Mouse (Mus musculus) neural tube, embryonic 13.5 days (tissue): ENCODE results near the gene Tmem267. TPM values are rescaled to one million over a fixed set of nuclear protein-coding genes. Genes with fewer than 3 reads are reported as not detected.

Experiments
- ATAC-seq: fragments of 200-750 bp; cut with Nextera tagmentation; 2 replicates; pipeline ENCODE4 v1.8.0; 2017; ENCODE audit warnings: low read depth, mild to moderate bottlenecking, moderate TSS enrichment, moderate library complexity
- H3K27ac ChIP-seq: fragments of 300-500 bp; sonication (generic); replicated peaks from 2 replicates; pipeline ENCODE4 v1.5.1; 2015; ENCODE audit warnings: moderate library complexity, mild to moderate bottlenecking, inconsistent platforms
- H3K27me3 ChIP-seq: fragments of 300-500 bp; sonication (generic); 2 replicates; pipeline ENCODE4 v1.6.1; 2015; ENCODE audit warnings: mild to moderate bottlenecking, inconsistent platforms
- H3K36me3 ChIP-seq: fragments of 300-500 bp; sonication (generic); 2 replicates; pipeline ENCODE4 v1.6.1; 2015; ENCODE audit warnings: mild to moderate bottlenecking, inconsistent platforms
- H3K4me1 ChIP-seq: fragments of 300-500 bp; sonication (generic); replicated peaks from 2 replicates; pipeline ENCODE4 v1.6.1; 2015; ENCODE audit warnings: inconsistent platforms
- H3K4me2 ChIP-seq: fragments of 300-500 bp; sonication (generic); 2 replicates; pipeline ENCODE4 v1.6.1; 2015; ENCODE audit warnings: inconsistent platforms, mild to moderate bottlenecking, moderate library complexity
- H3K4me3 ChIP-seq: fragments of 300-500 bp; sonication (generic); 2 replicates; pipeline ENCODE4 v1.5.1; 2015; ENCODE audit warnings: mild to moderate bottlenecking, inconsistent platforms
- H3K9ac ChIP-seq: fragments of 300-500 bp; sonication (generic); 2 replicates; pipeline ENCODE4 v1.6.1; 2015; ENCODE audit warnings: moderate library complexity, mild to moderate bottlenecking, inconsistent platforms
- H3K9me3 ChIP-seq: fragments of 300-500 bp; sonication (generic); 2 replicates; pipeline ENCODE4 v1.6.1; 2016; ENCODE audit warnings: inconsistent platforms
- WGBS: fragments of 180-500 bp; shearing (Covaris S2); methylation state at CpG from one replicate; pipeline ENCODE4 v1.1.7; 2015; 5-methylcytosine and 5-hydroxymethylcytosine counted together
- polyA plus RNA-seq: library from polyadenylated mRNA; unstranded; fragments of >200 nt; fragmentation: Nextera tagmentation; extraction: Ambion mirVana; gene quantifications from 2 replicates; pipeline ENCODE4 v1.2.1, GENCODE M21; 2015

Tmem267 gene
- polyA plus RNA-seq, 1 experiment from 2014 or later: 3.3 TPM

DNA sequence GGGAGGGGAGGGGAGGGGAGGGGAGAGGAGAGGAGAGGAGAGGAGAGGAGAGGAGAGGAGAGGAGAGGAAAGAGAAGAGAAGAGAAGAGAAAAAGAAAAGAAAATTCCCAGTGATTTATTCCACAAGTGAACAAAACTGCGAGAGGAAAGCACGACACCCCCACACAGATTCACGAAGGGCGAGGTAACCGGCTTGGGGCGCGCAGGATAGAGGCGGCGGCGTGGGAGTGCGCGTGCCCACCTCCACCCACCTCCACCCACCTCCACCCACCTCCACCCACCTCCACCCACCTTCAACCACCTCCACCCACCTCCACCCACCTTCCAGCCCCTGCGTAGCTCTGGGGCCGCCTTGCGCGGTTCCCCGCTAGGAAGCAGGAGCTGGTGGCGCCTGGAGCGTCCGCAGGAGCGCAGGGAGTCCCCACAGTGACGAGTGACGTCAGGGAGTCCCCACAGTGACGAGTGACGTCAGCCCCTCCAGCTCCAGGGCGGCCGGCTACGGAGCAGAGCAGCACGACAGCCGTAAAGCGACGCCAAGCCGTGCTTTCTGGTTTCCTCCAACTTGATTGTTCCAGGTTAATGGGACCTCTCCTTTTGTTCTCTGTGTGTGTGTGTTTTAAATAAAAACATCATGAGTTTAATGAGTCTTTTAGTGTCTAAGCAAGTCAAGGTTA lies 143.8 kb downstream of the Tmem267 start:
- H3K4me2 ChIP-seq: peak overlapping the region; percentile 56
- 5% methylated on average over 33 of the region's 33 CpGs for WGBS
- H3K27ac ChIP-seq: no peak overlapping the region
- H3K9me3 ChIP-seq: no peaks in the 10 kb centered on the region
- no peaks in the 10 kb centered on the region for H3K36me3 ChIP-seq
- 0 out of 2 replicates have a peak, but pooled peaks cover 4% of the 10 kb centered on the region for H3K27me3 ChIP-seq
- peak; percentile 96 for ATAC-seq
- peak overlapping the region; percentile 51 for H3K4me3 ChIP-seq
- peak overlapping the region; percentile 64 for H3K9ac ChIP-seq
- H3K4me1 ChIP-seq: no peaks in the 10 kb centered on the region

DNA sequence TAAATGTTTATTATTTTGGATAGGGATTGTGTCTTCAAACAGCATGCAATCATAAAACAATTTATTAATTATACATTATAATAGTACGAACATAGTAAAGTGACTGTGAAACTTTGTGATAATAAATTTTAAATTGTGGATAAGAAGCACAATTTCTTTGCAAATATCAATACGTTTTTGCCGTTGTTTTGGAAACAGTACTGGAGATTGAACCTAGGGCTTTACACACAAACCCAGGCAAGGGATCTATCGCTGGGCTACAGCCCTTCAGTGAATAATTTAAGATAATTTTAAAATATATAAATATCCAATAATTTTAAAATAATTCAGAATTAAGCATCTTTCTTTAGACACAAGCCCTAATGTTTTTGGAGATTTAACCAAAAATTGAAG lies 144.3 kb downstream of the Tmem267 start:
- H3K9me3 ChIP-seq: no peaks in the 10 kb centered on the region
- H3K4me1 ChIP-seq: no peaks in the 10 kb centered on the region
- H3K4me3 ChIP-seq: peak overlapping the region; percentile 51
- no peaks in the 10 kb centered on the region for H3K36me3 ChIP-seq
- WGBS: 79% methylated on average over 4 of the region's 4 CpGs
- peak; percentile 64; the same call in 1 of the 2 replicates for ATAC-seq
- 0 out of 2 replicates have a peak, but pooled peaks cover 4% of the 10 kb centered on the region for H3K27me3 ChIP-seq
- H3K4me2 ChIP-seq: peak overlapping the region; percentile 56
- H3K9ac ChIP-seq: no peak overlapping the region
- H3K27ac ChIP-seq: no peak overlapping the region

DNA sequence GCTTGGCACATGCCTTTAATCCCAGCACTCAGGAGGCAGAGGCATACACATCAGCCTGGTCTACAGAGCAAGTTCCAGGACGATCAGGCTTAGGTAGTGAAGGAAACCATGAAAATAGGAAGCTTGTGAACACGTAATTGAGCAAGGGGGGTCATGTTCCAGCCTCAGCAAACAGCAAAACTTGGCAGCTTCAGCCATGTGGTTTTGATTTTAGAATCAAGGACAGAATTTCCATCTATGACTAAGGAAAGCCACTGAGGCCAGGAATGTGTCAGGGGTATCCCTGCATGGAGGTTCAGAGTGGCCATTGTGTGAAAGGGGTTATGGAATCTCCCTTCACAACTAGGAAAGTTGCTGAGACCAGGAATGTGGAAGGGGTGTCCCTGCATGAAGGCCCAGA lies 147.7 kb downstream of the Tmem267 start:
- H3K9me3 ChIP-seq: no peaks in the 10 kb centered on the region
- 76% methylated on average over 2 of the region's 2 CpGs for WGBS
- H3K36me3 ChIP-seq: no peaks in the 10 kb centered on the region
- H3K4me2 ChIP-seq: no peak overlapping the region
- 0 out of 2 replicates have a peak, but pooled peaks cover 4% of the 10 kb centered on the region for H3K27me3 ChIP-seq
- no peaks in the 10 kb centered on the region for H3K4me1 ChIP-seq
- no peak for ATAC-seq
- H3K9ac ChIP-seq: no peak overlapping the region
- H3K27ac ChIP-seq: no peak overlapping the region
- no peak overlapping the region for H3K4me3 ChIP-seq

DNA sequence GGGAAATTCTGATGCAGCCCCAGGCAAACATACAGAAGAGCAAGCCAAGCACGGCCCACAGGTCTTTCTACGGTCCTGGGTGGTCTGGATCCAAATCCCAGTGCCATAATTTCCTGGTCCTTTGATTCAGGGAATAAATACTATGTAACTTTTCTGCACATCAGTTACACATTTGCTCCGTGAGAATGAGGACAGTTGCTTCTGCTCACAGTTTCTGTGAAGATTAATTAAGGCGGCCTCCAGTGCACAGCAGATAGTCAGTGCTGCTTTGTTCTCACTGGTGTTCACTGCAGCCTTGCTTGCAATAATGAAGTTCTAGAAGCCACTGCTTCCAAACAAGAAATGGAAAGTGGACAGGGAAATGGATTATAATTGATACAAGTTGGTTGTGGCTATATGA lies 150.0 kb downstream of the Tmem267 start:
- Histone ChIP-seq H3K27ac (no peak overlapping the region), H3K9ac (no peak overlapping the region), H3K27me3 (0 out of 2 replicates have a peak, but pooled peaks cover 4% of the 10 kb centered on the region), H3K4me1 (no peaks in the 10 kb centered on the region), H3K36me3 (no peaks in the 10 kb centered on the region), H3K4me2 (no peak overlapping the region), H3K9me3 (no peaks in the 10 kb centered on the region), H3K4me3 (no peak overlapping the region)
- no peak for ATAC-seq
- 76% methylated on average over 4 of the region's 4 CpGs for WGBS

DNA sequence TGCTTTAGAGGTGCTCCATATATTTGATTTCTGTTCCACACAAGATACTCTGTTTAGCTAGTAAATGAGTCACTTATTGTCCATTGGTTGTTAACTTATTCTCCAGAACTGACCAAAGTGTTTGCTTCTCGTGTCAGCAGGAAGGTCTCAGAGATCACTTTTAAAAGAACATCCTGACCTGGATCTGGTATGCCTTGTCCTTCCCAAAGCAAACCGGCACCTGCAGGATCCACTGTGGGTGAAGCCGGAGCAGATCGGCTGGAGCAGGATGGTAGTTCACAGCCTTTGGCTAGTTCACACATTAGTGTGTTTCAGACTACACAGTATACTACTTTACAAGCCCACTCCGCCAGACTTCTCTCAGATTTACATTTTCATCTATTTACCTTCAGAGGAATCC lies 150.6 kb downstream of the Tmem267 start:
- 88% methylated on average over 5 of the region's 5 CpGs for WGBS
- Histone ChIP-seq H3K9ac (no peak overlapping the region), H3K9me3 (no peaks in the 10 kb centered on the region), H3K27ac (no peak overlapping the region), H3K27me3 (0 out of 2 replicates have a peak, but pooled peaks cover 4% of the 10 kb centered on the region), H3K4me1 (no peaks in the 10 kb centered on the region), H3K4me2 (no peak overlapping the region), H3K36me3 (no peaks in the 10 kb centered on the region), H3K4me3 (no peak overlapping the region)
- no peak for ATAC-seq

DNA sequence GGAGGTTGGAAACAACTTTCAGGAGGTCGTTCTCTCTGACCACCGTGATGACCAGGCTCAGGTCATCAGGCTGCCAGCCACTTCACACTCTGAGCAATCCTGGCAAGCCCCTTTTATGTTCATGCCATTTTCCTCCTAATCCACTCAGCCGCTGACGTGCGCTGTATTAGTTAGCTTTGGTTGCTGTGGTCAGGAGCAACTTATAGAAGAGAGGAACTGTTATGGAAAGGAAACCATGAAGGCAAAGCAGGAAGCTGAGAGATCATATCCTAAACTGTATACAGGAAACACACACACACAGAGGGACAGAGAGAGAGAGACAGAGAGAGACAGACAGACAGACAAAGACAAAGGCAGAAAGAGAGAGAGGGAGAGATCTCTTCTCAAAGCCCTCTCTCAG lies 151.5 kb downstream of the Tmem267 start:
- Histone ChIP-seq H3K9me3 (no peaks in the 10 kb centered on the region), H3K9ac (no peak overlapping the region), H3K27ac (no peak overlapping the region), H3K4me1 (no peaks in the 10 kb centered on the region), H3K4me2 (no peak overlapping the region), H3K36me3 (no peaks in the 10 kb centered on the region), H3K4me3 (no peak overlapping the region), H3K27me3 (no peaks in the 10 kb centered on the region)
- no peak for ATAC-seq
- 81% methylated on average over 5 of the region's 5 CpGs for WGBS

DNA sequence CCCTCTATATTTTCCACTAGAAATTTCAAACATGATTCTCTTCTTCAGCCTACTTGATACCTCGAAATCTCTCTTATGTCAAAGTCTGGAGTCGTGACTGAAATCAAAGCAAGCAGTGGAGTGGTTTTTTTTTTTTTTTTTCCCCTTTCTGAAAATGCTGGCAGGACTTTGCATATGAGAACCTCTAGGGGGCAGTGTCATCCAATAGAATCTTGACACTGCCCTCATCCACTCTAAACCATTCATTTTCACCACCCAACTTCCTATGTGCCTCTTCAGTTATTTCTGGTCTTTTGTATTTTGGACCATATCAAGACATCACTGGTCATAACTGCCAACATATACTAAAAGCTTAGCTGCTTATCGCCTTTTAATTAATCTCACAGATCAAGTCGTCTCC lies 152.7 kb downstream of the Tmem267 start:
- 39% methylated on average over 4 of the region's 4 CpGs for WGBS
- no peak overlapping the region for H3K4me3 ChIP-seq
- no peak overlapping the region for H3K27ac ChIP-seq
- H3K4me2 ChIP-seq: no peak overlapping the region
- no peaks in the 10 kb centered on the region for H3K4me1 ChIP-seq
- no peak overlapping the region for H3K9ac ChIP-seq
- no peaks in the 10 kb centered on the region for H3K27me3 ChIP-seq
- no peak for ATAC-seq
- H3K9me3 ChIP-seq: no peaks in the 10 kb centered on the region
- H3K36me3 ChIP-seq: no peaks in the 10 kb centered on the region

DNA sequence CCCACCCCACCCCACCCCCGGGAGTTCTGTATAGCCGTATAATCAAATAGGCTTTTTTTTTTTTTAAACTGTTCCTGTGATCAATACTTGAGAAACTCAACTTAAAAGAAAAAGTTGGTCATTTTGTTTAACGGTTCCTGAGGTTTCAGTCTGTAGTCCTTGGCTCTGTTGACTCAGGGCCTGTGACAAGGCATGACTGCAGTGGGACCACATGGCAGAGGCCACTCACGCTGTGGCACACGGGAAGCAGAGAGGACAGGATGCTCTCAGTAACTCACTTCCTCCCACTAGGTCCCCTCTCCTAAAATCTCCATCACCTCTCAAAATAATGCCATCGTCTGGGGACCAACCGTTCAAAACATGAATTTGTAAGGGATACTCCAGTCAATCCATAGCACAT lies 153.3 kb downstream of the Tmem267 start:
- Histone ChIP-seq H3K4me2 (no peak overlapping the region), H3K4me3 (no peak overlapping the region), H3K36me3 (no peaks in the 10 kb centered on the region), H3K27ac (no peak overlapping the region), H3K9me3 (no peaks in the 10 kb centered on the region), H3K4me1 (no peaks in the 10 kb centered on the region), H3K9ac (no peak overlapping the region), H3K27me3 (no peaks in the 10 kb centered on the region)
- WGBS: 77% methylated on average over 7 of the region's 7 CpGs
- ATAC-seq: no peak

DNA sequence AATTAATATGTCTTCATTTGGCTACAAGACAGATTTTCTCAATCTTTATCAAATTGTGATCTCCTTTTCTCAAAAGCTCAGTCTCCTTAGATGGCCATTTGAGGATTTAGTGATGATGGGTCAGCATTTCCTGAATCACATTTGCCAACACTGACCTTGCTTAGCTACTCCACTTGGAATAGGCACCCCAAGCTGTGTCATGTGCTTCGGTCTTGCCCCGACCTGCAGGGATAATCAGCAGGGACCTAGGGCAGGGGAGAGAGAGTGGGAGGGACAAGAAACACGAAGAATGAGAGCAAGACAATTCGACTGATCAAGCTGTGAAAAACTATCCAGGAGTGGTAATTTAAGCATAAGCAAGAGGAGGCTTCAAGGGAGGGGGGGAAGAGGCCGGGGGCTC lies 156.9 kb downstream of the Tmem267 start:
- Histone ChIP-seq H3K36me3 (no peaks in the 10 kb centered on the region), H3K9me3 (no peaks in the 10 kb centered on the region), H3K4me3 (no peak overlapping the region), H3K4me2 (no peak overlapping the region), H3K27me3 (no peaks in the 10 kb centered on the region), H3K9ac (no peak overlapping the region), H3K27ac (no peak overlapping the region), H3K4me1 (no peaks in the 10 kb centered on the region)
- 61% methylated on average over 5 of the region's 5 CpGs for WGBS
- no peak for ATAC-seq

DNA sequence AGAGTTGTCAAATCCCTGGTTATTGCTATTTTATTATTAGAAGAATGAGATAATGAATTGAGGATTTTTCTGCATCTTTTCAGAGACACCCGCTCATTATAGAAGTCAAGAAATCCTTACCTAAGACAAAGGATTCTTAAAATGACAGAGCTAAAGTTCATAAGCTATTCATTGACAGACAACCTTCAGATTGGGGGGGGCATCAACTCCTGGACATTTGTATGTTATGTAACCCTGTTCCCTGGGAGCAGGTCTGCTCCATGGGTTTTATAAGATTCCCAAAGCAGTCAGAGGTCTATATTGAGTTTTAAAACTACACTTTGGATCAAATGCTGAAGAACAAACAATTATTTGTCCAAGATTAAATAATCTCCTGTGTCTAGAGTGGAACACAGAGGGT lies 158.7 kb downstream of the Tmem267 start:
- Histone ChIP-seq H3K9ac (no peak overlapping the region), H3K4me1 (no peaks in the 10 kb centered on the region), H3K27ac (no peak overlapping the region), H3K4me3 (no peak overlapping the region), H3K4me2 (no peak overlapping the region), H3K27me3 (no peaks in the 10 kb centered on the region), H3K36me3 (no peaks in the 10 kb centered on the region), H3K9me3 (no peaks in the 10 kb centered on the region)
- ATAC-seq: no peak
- 95% methylated on average over 1 of the region's 1 CpGs for WGBS

DNA sequence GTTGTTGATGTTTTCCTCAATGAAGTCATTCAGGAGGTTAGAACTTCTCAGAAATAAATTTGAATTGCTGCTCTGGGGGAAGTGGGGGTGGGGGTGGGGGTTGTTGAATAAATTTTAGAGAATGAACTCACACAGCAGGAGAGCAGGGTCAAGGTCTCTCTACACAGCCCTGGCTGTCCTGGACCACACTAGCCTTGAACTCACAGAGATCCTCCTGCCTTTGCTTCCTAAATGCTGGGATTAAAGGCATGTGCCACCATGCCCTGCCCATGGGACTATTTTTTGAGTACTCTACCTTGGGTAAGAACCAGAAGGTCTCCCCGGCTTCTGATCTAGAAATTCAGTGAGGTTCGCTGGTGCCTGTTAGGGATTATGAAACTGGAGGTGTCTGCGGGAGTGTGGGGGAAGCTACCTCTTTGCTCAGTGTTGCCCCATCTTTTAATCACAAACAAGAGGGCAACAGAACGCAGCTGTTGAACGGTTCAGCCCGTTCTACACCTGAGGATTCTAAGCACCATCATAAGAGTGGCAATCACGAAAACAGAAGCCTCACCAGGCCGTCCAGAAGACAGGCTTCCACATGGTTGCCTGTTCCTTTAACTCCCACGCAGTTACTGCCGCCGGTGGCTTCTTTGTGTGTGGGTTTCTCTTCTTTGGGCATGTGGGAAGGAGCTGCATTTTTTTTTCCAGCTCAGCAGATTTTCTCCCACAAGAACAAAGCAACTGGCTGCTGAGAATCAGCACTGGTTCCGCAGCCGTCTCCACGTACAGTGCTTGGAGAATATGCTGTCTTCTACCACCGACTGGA lies 161.3 kb downstream of the Tmem267 start:
- peak overlapping the region; percentile 23; the same call in 1 of the 2 replicates for H3K9ac ChIP-seq
- no peaks in the 10 kb centered on the region for H3K36me3 ChIP-seq
- H3K27ac ChIP-seq: peak overlapping the region; percentile 49
- ATAC-seq: no peak
- no peaks in the 10 kb centered on the region for H3K4me1 ChIP-seq
- no peaks in the 10 kb centered on the region for H3K9me3 ChIP-seq
- no peaks in the 10 kb centered on the region for H3K27me3 ChIP-seq
- no peak overlapping the region for H3K4me3 ChIP-seq
- WGBS: 64% methylated on average over 15 of the region's 15 CpGs
- H3K4me2 ChIP-seq: peak overlapping the region; percentile 21; the same call in 1 of the 2 replicates

DNA sequence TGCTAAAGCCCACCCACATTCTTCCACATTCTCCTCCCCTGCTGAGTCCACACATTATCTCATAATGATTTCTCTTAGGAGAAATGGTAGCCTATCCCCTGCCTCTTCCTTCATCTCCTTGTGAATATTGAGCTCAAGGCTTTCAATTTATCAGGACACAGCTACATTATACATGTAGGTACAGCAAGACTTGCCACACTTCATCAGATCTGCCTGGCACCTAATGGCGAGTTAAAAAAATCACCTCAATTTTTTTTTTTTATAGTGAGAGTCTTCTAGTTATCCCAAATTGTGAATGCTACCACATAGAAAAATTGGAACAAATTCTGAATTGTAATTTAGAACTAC lies 161.8 kb downstream of the Tmem267 start:
- Histone ChIP-seq H3K9me3 (no peaks in the 10 kb centered on the region), H3K36me3 (no peaks in the 10 kb centered on the region), H3K4me3 (no peak overlapping the region), H3K9ac (peak overlapping the region; percentile 23; the same call in 1 of the 2 replicates), H3K4me1 (no peaks in the 10 kb centered on the region), H3K27ac (peak overlapping the region; percentile 49), H3K27me3 (no peaks in the 10 kb centered on the region), H3K4me2 (peak overlapping the region; percentile 21; the same call in 1 of the 2 replicates)
- no peak for ATAC-seq
- 86% methylated on average over 1 of the region's 1 CpGs for WGBS
